Mouse (Mus musculus) hindbrain, embryonic 12.5 days (tissue): ENCODE results near the gene Wsb2. TPM values are rescaled to one million over a fixed set of nuclear protein-coding genes. Genes with fewer than 3 reads are reported as not detected.
A peak's percentile ranks its signal among the peaks of the same experiment; 100 is the strongest.
"Not testable (repeated sequence)": the region's sequence is repeated elsewhere in the genome, so short reads cannot be mapped to it uniquely, and the experiment has no call there.

Experiments used
- ATAC-seq: fragments of 200-750 bp; cut with Nextera tagmentation; 2 replicates; pipeline ENCODE4 v1.8.0; 2017; ENCODE audit warnings: moderate TSS enrichment; ENCODE audit not compliant: low FRiP score
- H3K27ac ChIP-seq: fragments of 300-500 bp; sonication (generic); 2 replicates; pipeline ENCODE4 v1.5.1; 2016; ENCODE audit warnings: mild to moderate bottlenecking
- H3K27me3 ChIP-seq: fragments of 300-500 bp; sonication (generic); 2 replicates; pipeline ENCODE4 v1.6.1; 2016; ENCODE audit warnings: mild to moderate bottlenecking
- H3K36me3 ChIP-seq: fragments of 300-500 bp; sonication (generic); 2 replicates; pipeline ENCODE4 v1.6.1; 2016; ENCODE audit warnings: mild to moderate bottlenecking
- H3K4me1 ChIP-seq: fragments of 300-500 bp; sonication (generic); 2 replicates; pipeline ENCODE4 v1.6.1; 2016
- H3K4me2 ChIP-seq: fragments of 300-500 bp; sonication (generic); replicated peaks from 2 replicates; pipeline ENCODE4 v1.6.1; 2016; ENCODE audit warnings: mild to moderate bottlenecking
- H3K4me3 ChIP-seq: fragments of 300-500 bp; sonication (generic); 2 replicates; pipeline ENCODE4 v1.5.1; 2016; ENCODE audit warnings: mild to moderate bottlenecking
- H3K9ac ChIP-seq: fragments of 300-500 bp; sonication (generic); 2 replicates; pipeline ENCODE4 v1.6.1; 2016; ENCODE audit warnings: mild to moderate bottlenecking, moderate library complexity
- H3K9me3 ChIP-seq: fragments of 300-500 bp; sonication (generic); replicated peaks from 2 replicates; pipeline ENCODE4 v1.6.1; 2016; ENCODE audit warnings: mild to moderate bottlenecking
- WGBS: fragments of 180-500 bp; shearing (Covaris S2); methylation state at CpG from one replicate; pipeline ENCODE4 v1.1.7; 2016; 5-methylcytosine and 5-hydroxymethylcytosine counted together
- polyA plus RNA-seq: library from polyadenylated mRNA; unstranded; fragments of >200 nt; fragmentation: Nextera tagmentation; extraction: Ambion mirVana; gene quantifications from 2 replicates; pipeline ENCODE4 v1.2.1, GENCODE M21; 2016

The Wsb2 gene
- polyA plus RNA-seq, 1 experiment from 2014 or later: 127 TPM

DNA sequence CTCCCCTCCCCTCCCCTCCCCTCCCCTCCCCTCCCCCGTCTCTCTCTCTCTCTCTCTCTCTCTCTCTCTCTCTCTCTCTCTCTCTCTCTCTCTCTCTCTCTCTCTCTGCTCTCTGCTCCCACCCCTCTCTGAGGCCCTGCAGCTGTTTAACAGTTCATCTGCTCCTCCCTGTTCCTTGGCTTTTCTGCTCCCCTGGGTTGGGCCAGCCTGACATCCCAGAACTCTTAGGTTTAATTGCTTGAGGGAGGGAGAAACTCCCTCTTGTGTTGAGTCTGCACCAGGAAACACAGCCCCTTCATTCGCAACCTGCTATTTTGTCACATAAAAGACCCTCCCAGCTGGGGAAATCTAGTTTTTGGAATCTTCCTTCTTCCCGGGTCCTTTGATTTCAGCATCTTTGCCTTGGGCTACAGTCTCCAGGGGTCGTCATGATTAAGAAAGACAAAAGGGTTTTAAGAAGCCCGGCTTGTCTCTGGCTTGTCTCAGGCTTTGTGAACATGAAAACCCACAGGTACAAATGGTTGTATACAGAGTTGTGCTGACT, 41.0 kb downstream of the Wsb2 start:
- Histone ChIP-seq H3K4me1 (0 out of 2 replicates have a peak, but pooled peaks cover 2% of the 10 kb centered on the region), H3K27ac (no peak overlapping the region), H3K27me3 (no peaks in the 10 kb centered on the region), H3K4me2 (no peak overlapping the region), H3K9ac (no peak overlapping the region), H3K9me3 (no peaks in the 10 kb centered on the region; the same call in 1 of the 2 replicates), H3K36me3 (no peaks in the 10 kb centered on the region), H3K4me3 (no peak overlapping the region)
- WGBS: 30% methylated on average over 4 of the region's 5 CpGs
- ATAC-seq: no peak

DNA sequence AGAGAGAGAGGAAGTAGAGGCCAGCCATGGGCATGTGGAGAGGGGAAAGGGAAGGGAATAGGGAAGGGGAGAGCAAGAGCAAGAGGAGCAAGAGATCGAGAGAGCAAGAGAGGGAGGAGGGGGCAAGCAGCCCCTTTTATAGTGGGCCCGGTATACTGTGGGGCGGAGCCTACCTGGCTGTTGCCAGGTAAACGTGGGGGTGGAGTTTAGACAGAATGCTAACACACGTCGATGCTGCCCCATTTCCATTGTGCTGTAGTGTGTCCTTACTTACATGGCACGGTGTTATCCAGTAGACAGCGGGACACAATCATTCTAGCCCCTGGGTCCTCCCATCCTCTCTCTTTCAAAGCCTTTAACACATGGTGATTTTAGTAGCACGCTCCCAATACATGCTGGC, 42.2 kb downstream of the Wsb2 start:
- H3K27ac ChIP-seq: no peak overlapping the region
- no peak for ATAC-seq
- no peaks in the 10 kb centered on the region for H3K36me3 ChIP-seq
- H3K4me3 ChIP-seq: no peak overlapping the region
- no peak overlapping the region for H3K4me2 ChIP-seq
- no peaks in the 10 kb centered on the region for H3K9me3 ChIP-seq
- no peaks in the 10 kb centered on the region for H3K27me3 ChIP-seq
- no peak overlapping the region for H3K9ac ChIP-seq
- WGBS: 70% methylated on average over 9 of the region's 9 CpGs
- 0 out of 2 replicates have a peak, but pooled peaks cover 2% of the 10 kb centered on the region for H3K4me1 ChIP-seq

- ATAC-seq: no peak
- no peaks in the 10 kb centered on the region for H3K4me1 ChIP-seq
- no peaks in the 10 kb centered on the region for H3K36me3 ChIP-seq
- H3K9me3 ChIP-seq: no peaks in the 10 kb centered on the region
- no peaks in the 10 kb centered on the region for H3K27me3 ChIP-seq
- H3K27ac ChIP-seq: no peak overlapping the region
- WGBS: 83% methylated on average over 8 of the region's 8 CpGs
- no peak overlapping the region for H3K9ac ChIP-seq
- no peak overlapping the region for H3K4me2 ChIP-seq
- no peak overlapping the region for H3K4me3 ChIP-seq
Observed at GRCm38 (mm10) chr5:117403609-117404008, 46.5 kb downstream of the Wsb2 start.

GRCm38 (mm10) chr5:117404671-117405070, 47.6 kb downstream of the Wsb2 start:
- H3K9me3 ChIP-seq, H3K36me3 ChIP-seq, H3K4me2 ChIP-seq, ATAC-seq, H3K4me1 ChIP-seq, H3K27me3 ChIP-seq, H3K9ac ChIP-seq, H3K4me3 ChIP-seq, H3K27ac ChIP-seq: not testable (repeated sequence)
- 95% methylated on average over 2 of the region's 2 CpGs for WGBS

GRCm38 (mm10) chr5:117408216-117408615, 51.1 kb downstream of the Wsb2 start:
- WGBS: 58% methylated on average over 4 of the region's 4 CpGs
- no peaks in the 10 kb centered on the region for H3K36me3 ChIP-seq
- no peak for ATAC-seq

DNA sequence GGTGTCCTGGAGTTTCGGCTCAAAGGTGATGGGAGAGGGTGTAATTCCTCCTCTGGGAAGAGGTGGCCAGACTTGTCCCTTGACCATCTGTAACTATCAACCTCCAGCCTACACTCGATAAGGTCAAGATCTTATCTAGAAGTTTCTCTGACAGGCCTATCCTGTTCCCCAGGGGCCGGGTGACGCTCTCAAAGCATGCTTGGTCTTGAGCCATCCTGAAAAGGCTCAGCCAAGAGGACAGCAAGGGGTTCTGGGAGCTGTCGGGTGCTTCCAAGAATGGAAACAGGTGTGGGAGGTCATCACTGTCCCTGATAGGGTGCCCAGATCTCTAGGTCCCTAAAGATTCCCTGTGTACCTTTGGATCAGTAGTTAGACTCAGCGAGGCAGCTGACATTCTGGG, 52.3 kb downstream of the Wsb2 start:
- Histone ChIP-seq H3K27ac (no peak overlapping the region), H3K9me3 (no peaks in the 10 kb centered on the region), H3K4me1 (peaks cover 6% of the 10 kb centered on the region), H3K27me3 (peaks cover 13% of the 10 kb centered on the region), H3K36me3 (no peaks in the 10 kb centered on the region), H3K9ac (no peak overlapping the region), H3K4me2 (no peak overlapping the region), H3K4me3 (no peak overlapping the region)
- WGBS: 75% methylated on average over 6 of the region's 6 CpGs
- ATAC-seq: no peak

More at GRCm38 (mm10) chr5:117408216-117408615, 51.1 kb downstream of the Wsb2 start:
- H3K9me3 ChIP-seq: no peaks in the 10 kb centered on the region
- H3K27ac ChIP-seq: no peak overlapping the region
- H3K9ac ChIP-seq: no peak overlapping the region
- no peak overlapping the region for H3K4me3 ChIP-seq
- H3K27me3 ChIP-seq: peaks cover 8% of the 10 kb centered on the region; the same call in 1 of the 2 replicates
- no peak overlapping the region for H3K4me2 ChIP-seq
- H3K4me1 ChIP-seq: peaks cover 4% of the 10 kb centered on the region

DNA sequence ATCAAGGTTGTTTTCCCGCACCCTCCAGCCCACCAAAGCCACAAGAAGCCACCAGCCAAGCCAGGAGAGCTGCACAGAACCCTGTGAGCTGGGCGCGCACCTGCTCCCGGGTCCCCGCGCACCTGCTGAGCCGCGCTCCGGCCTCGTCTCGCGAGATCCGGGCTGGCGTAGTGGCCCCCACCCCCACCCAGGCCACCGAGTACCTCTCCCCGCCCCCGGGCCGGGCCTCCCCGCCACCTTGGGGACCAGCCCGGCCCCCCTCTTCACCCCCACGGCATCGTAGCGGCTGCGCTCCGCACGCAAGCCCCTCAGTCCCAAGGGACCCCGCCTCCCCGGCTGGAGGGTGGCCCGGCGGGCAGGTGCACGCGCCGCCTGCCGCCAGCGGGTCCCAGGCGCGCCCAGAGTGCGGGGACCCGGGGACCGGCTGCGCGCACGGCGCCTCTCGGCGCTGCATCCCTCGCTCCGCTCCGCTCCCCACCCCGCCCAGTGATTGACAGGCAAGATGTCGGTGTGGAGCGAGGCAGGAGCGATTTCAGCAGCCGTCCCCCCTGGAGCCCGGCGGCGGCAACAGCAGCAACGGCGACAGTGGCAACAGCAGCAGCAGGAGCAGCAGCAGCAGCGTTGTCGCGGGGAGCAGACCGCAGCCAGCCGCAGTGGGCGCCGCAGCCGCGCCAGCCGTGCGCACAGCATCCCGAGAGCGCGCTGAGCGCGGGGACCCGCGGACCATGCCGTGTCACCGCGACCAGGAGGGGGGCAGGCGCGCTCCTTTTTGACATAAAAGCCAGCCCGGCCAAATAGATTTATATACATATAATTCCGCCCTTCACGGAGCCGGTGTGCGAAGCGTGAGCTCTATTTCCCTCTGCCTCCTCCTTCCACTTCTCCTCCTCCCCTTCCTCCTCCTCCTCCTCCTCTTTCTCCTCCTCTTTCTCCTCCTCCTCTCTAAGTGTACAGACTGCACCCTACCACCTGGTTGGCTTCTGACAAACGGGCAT, 56.7 kb downstream of the Wsb2 start, which contains the start of gene Ksr2:
Ksr2 (plus strand) TSS at position 494 of the 995 bp plus-strand sequence.
- H3K9ac ChIP-seq: peak within 1 kb of the TSS; percentile 79
- peaks cover 22% of the 10 kb centered on the region for H3K4me1 ChIP-seq
- peak within 1 kb of the TSS; percentile 73 for H3K4me3 ChIP-seq
- peak; percentile 89 for ATAC-seq
- peak within 1 kb of the TSS; percentile 92 for H3K27ac ChIP-seq
- peaks cover 33% of the 10 kb centered on the region for H3K27me3 ChIP-seq
- under 1% methylated on average over 84 of the region's 89 CpGs for WGBS
- H3K36me3 ChIP-seq: no peaks in the 10 kb centered on the region
- peak within 1 kb of the TSS; percentile 86 for H3K4me2 ChIP-seq
- no peaks in the 10 kb centered on the region for H3K9me3 ChIP-seq

- Histone ChIP-seq H3K4me3 (peak overlapping the region; percentile 73), H3K27me3 (peaks cover 33% of the 10 kb centered on the region), H3K4me2 (peak overlapping the region; percentile 86), H3K4me1 (peaks cover 22% of the 10 kb centered on the region), H3K9me3 (no peaks in the 10 kb centered on the region), H3K36me3 (no peaks in the 10 kb centered on the region), H3K27ac (peak overlapping the region; percentile 92), H3K9ac (peak overlapping the region; percentile 79)
- peak; percentile 12 for ATAC-seq
- WGBS: 3% methylated on average over 10 of the region's 10 CpGs
Observed at GRCm38 (mm10) chr5:117414611-117415010, 57.5 kb downstream of the Wsb2 start.

GRCm38 (mm10) chr5:117415011-117415912, 58.2 kb downstream of the Wsb2 start:
- peak overlapping the region; percentile 86 for H3K4me2 ChIP-seq
- no peaks in the 10 kb centered on the region for H3K9me3 ChIP-seq
- no peak for ATAC-seq
- H3K27me3 ChIP-seq: peaks cover 33% of the 10 kb centered on the region
- H3K4me3 ChIP-seq: peak overlapping the region; percentile 73
- no peaks in the 10 kb centered on the region for H3K36me3 ChIP-seq
- peaks cover 22% of the 10 kb centered on the region for H3K4me1 ChIP-seq
- WGBS: 28% methylated on average over 16 of the region's 19 CpGs
- peak overlapping the region; percentile 79 for H3K9ac ChIP-seq
- peak overlapping the region; percentile 92; the same call in 1 of the 2 replicates for H3K27ac ChIP-seq

- no peak for ATAC-seq
- peaks cover 22% of the 10 kb centered on the region for H3K4me1 ChIP-seq
- H3K36me3 ChIP-seq: no peaks in the 10 kb centered on the region
- no peak overlapping the region for H3K4me3 ChIP-seq
- H3K27me3 ChIP-seq: peaks cover 27% of the 10 kb centered on the region
- WGBS: 76% methylated on average over 2 of the region's 2 CpGs
- H3K27ac ChIP-seq: no peak overlapping the region
- no peak overlapping the region for H3K4me2 ChIP-seq
- no peaks in the 10 kb centered on the region for H3K9me3 ChIP-seq
- no peak overlapping the region for H3K9ac ChIP-seq
Observed at GRCm38 (mm10) chr5:117417442-117417841, 60.3 kb downstream of the Wsb2 start.
